Mouse (Mus musculus): ENCODE measurements around the gene Iqca.

Gene Iqca

GRCm38 (mm10) chr1:90051347-90051746 lies 101.9 kb downstream of the Iqca start:
- peak; percentile 15 for DNase-seq

- no peak for DNase-seq
Observed at GRCm38 (mm10) chr1:90050046-90050739, 103.0 kb downstream of the Iqca start.

- DNase-seq = no peak
Observed at GRCm38 (mm10) chr1:90028305-90028704, 124.9 kb downstream of the Iqca start.

GRCm38 (mm10) chr1:90026945-90027344 lies 126.3 kb downstream of the Iqca start:
- DNase-seq = no peak

- no peak for DNase-seq
Observed at GRCm38 (mm10) chr1:90020336-90020735, 132.9 kb downstream of the Iqca start.

GRCm38 (mm10) chr1:90018071-90018470 lies 135.1 kb downstream of the Iqca start:
- no peak for DNase-seq

- no peak for DNase-seq
Observed at GRCm38 (mm10) chr1:90014446-90014845, 138.8 kb downstream of the Iqca start, which contains the start of gene Asb18. Asb18 (minus strand) TSS chr1:90014666.

GRCm38 (mm10) chr1:90013273-90013672 lies 139.9 kb downstream of the Iqca start:
- no peak for DNase-seq

GRCm38 (mm10) chr1:90012850-90013249 lies 140.4 kb downstream of the Iqca start:
- DNase-seq = no peak

- no peak for DNase-seq
Observed at GRCm38 (mm10) chr1:90012168-90012567, 141.0 kb downstream of the Iqca start.

GRCm38 (mm10) chr1:90010077-90010476 lies 143.1 kb downstream of the Iqca start:
- no peak for DNase-seq

- DNase-seq = no peak
Observed at GRCm38 (mm10) chr1:90009188-90009587, 144.0 kb downstream of the Iqca start.

- no peak for DNase-seq
Observed at GRCm38 (mm10) chr1:90006666-90007065, 146.5 kb downstream of the Iqca start.

GRCm38 (mm10) chr1:90000981-90001380 lies 152.2 kb downstream of the Iqca start:
- DNase-seq = no peak

- DNase-seq = no peak
Observed at GRCm38 (mm10) chr1:89999858-90000257, 153.3 kb downstream of the Iqca start.

- no peak for DNase-seq
Observed at GRCm38 (mm10) chr1:89998696-89999095, 154.5 kb downstream of the Iqca start.

- no peak for DNase-seq
Observed at GRCm38 (mm10) chr1:89998076-89998475, 155.1 kb downstream of the Iqca start.

GRCm38 (mm10) chr1:89992256-89992655 lies 160.9 kb downstream of the Iqca start:
- DNase-seq = no peak
